Mouse (Mus musculus): Measurements from ENCODE around the gene Gm20388. TPM values are rescaled to one million over a fixed set of nuclear protein-coding genes. Genes with fewer than 3 reads are reported as not detected.
A peak's percentile ranks its signal among the peaks of the same experiment; 100 is the strongest.

Gm20388 gene
- total and polyA plus RNA-seq, 2 experiments from 2014 or later = 51.3 TPM; not detected in 1

DNA sequence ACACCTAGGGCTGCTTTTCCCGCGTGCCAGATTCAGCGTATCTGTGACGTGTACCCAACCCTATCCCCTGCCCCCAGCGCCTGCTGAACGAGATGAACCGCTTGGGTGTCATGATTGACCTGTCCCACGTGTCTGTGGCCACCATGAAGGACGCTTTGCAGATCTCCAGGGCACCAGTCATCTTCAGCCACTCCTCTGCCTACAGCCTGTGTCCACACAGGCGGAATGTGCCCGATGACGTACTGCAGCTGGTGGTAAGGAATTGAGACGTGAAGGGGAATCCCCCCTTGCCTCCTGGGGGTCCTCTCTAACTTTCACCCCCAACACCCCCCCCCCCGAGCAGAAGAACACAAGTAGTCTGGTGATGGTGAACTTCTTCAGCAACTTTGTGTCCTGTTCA, 3289.2 kb downstream of the Gm20388 start:
- Histone ChIP-seq H3K36me3 (ENCODE audit: insufficient read depth) (0 out of 2 replicates have a peak, but pooled peaks cover 1% of the 10 kb centered on the region), H3K27me3 (ENCODE audit: insufficient read depth, low read length) (no peaks in the 10 kb centered on the region), H3K4me3 (ENCODE audit: low read depth, low read length) (no peak overlapping the region), H3K9me3 (ENCODE audit: low read length) (no peaks in the 10 kb centered on the region), H3K4me1 (ENCODE audit: insufficient read depth) (no peaks in the 10 kb centered on the region), H3K9ac (no peak overlapping the region), H3K4me2 (ENCODE audit: low read depth) (no peak overlapping the region), H3K27ac (ENCODE audit: low read depth, low read length) (no peak overlapping the region)
- TF ChIP-seq CTCF (IDR thresholded peaks at IDR 0.05; ENCODE audit: low read depth) = no peak
- 72% methylated on average over 14 of the region's 14 CpGs for WGBS
- DNase-seq = no peak
- no peak for ATAC-seq

DNA sequence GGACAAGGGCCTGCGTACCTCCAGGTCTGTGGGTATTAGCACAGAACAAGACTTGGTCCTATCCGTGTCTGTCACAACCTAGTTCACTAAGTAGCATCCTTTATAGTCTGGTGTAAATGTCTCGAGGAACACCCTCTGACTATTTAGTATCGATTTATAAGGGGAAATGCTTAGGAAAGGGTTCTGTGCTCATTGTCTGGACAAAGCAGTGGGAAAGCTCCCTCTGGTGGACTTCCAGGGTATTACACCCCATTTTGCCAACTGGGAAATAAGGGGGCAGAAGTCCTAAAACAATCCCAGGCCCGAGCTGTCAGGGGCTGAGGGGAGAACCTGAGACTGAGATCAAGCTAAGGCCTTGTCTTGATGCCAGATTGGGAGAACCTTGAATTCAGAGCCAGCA, 3291.6 kb downstream of the Gm20388 start:
- peak; percentile 92 for DNase-seq
- no peak overlapping the region for H3K9ac ChIP-seq

DNA sequence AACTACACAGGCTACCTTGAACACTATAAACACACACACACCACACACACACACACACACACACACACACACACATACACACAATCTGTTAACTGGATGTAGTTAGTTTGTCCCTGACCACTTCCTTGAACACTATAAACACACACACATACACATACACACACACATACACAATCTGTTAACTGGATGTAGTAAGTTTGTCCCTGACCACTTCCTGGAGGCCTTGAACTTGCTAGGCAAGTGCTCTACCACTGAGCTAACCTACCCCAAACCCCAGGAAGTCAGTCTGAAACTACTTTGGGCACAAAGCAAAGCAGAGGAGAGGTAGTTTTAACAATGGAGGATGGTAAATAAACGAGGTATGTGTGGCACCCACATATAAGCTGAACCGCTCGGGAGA, 3292.9 kb downstream of the Gm20388 start:
- H3K4me2 ChIP-seq (ENCODE audit: low read depth) = no peak overlapping the region
- H3K27me3 ChIP-seq (ENCODE audit: insufficient read depth, low read length) = no peaks in the 10 kb centered on the region
- H3K9ac ChIP-seq = no peak overlapping the region
- H3K27ac ChIP-seq (ENCODE audit: low read depth, low read length) = no peak overlapping the region
- 82% methylated on average over 3 of the region's 3 CpGs for WGBS
- DNase-seq (no peak), ATAC-seq (no peak)
- TF ChIP-seq CTCF (IDR thresholded peaks at IDR 0.05; ENCODE audit: low read depth) = no peak
- peaks cover 33% of the 10 kb centered on the region for H3K36me3 ChIP-seq (ENCODE audit: insufficient read depth)
- no peaks in the 10 kb centered on the region for H3K4me1 ChIP-seq (ENCODE audit: insufficient read depth)
- no peaks in the 10 kb centered on the region for H3K9me3 ChIP-seq (ENCODE audit: low read length)
- H3K4me3 ChIP-seq (ENCODE audit: low read depth, low read length) = no peak overlapping the region

More for the DNA sequence above, 3291.6 kb downstream of the Gm20388 start:
- Histone ChIP-seq H3K27ac (ENCODE audit: low read depth, low read length) (no peak overlapping the region), H3K4me1 (ENCODE audit: insufficient read depth) (no peaks in the 10 kb centered on the region), H3K36me3 (ENCODE audit: insufficient read depth) (peaks cover 21% of the 10 kb centered on the region), H3K27me3 (ENCODE audit: insufficient read depth, low read length) (no peaks in the 10 kb centered on the region), H3K4me2 (ENCODE audit: low read depth) (no peak overlapping the region), H3K4me3 (ENCODE audit: low read depth, low read length) (no peak overlapping the region), H3K9me3 (ENCODE audit: low read length) (no peaks in the 10 kb centered on the region)
- WGBS = 22% methylated on average over 5 of the region's 5 CpGs
- peak; percentile 69 for ATAC-seq
- peak; percentile 98 for TF ChIP-seq CTCF (IDR thresholded peaks at IDR 0.05; ENCODE audit: low read depth)

DNA sequence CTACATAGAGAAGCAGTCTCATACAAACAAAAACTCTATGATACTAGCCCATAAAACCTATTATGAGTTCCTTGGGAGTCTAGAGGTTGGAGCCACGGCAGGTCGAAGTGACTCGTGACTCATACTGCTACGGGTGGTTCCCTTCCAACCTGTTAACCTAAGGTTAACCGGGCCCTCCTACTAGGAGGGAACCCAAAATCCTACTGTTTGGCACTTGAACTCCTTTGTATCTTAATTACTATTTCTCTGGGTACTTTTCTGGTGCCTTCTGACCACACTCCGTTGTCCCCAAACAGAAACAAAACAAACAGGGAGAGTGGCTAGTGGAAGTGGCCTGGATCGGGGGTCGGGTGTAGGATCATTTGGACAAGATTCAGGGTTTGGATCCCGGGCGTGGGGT, 3301.2 kb downstream of the Gm20388 start:
- Histone ChIP-seq H3K4me2 (ENCODE audit: low read depth) (peak overlapping the region; percentile 91), H3K27me3 (ENCODE audit: insufficient read depth, low read length) (no peaks in the 10 kb centered on the region), H3K27ac (ENCODE audit: low read depth, low read length) (peak overlapping the region; percentile 66; the same call in 1 of the 2 replicates), H3K9me3 (ENCODE audit: low read length) (no peaks in the 10 kb centered on the region), H3K9ac (peak overlapping the region; percentile 97), H3K4me3 (ENCODE audit: low read depth, low read length) (peak overlapping the region; percentile 96), H3K36me3 (ENCODE audit: insufficient read depth) (peaks cover 30% of the 10 kb centered on the region), H3K4me1 (ENCODE audit: insufficient read depth) (peaks cover 16% of the 10 kb centered on the region; the same call in 1 of the 2 replicates)
- WGBS = 58% methylated on average over 10 of the region's 10 CpGs
- DNase-seq = no peak
- ATAC-seq = no peak
- no peak for TF ChIP-seq CTCF (IDR thresholded peaks at IDR 0.05; ENCODE audit: low read depth)

DNA sequence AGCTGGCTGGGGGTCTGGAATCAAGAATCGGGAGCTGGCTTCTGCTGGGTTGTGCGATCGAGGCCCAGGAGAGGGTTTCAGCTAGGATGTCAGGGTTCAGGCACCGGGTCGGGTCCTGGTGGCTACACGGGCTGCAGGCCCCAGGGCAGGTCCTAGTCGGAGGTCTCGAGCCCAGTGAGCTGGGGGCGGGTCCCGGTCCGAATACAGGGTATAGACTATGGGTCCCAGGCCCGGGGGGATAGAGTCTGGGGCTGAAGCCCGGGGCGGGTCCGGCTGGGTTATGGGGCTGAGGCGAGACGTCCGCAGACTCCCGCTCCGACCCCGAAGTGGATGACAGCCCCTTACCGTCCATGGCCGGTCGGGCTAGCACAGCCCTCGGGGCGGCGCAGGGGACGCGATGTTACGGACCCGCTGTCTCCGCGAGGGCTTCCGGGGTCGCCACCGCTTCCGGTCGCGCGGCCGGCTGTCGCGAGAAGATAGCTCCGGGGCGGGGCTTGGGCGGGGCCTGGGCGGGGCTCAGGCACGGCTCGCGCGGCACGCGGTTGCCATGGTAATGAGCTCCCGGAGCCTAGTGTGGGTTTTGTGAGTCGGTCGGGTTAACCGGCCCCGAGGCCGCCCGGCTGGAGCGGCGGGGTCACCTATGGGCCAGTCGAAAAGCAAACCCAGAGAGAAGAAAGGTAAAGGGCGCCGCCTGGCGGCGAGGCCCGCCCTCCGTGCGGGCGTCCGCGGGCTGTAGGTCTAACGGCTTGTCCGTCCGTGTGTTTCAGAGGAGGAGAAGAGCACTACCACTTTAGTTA, 3301.9 kb downstream of the Gm20388 start, which contains the start of the genes Chmp1a and Spata33:
Gene Chmp1a (minus strand): TSS at position 443 of the 797 bp plus-strand sequence.
Gene Spata33 (plus strand): TSS at position 512 of the 797 bp plus-strand sequence.
- WGBS = 2% methylated on average over 76 of the region's 76 CpGs
- H3K27me3 ChIP-seq (ENCODE audit: insufficient read depth, low read length) = no peaks in the 10 kb centered on the region
- peak within 1 kb of the TSS; percentile 91 for H3K4me2 ChIP-seq (ENCODE audit: low read depth)
- H3K36me3 ChIP-seq (ENCODE audit: insufficient read depth) = peaks cover 24% of the 10 kb centered on the region
- TF ChIP-seq CTCF (IDR thresholded peaks at IDR 0.05; ENCODE audit: low read depth) = peak; percentile 66
- peak within 1 kb of the TSS; percentile 97 for H3K9ac ChIP-seq
- peak within 1 kb of the TSS; percentile 66 for H3K27ac ChIP-seq (ENCODE audit: low read depth, low read length)
- peak; percentile 98 for ATAC-seq
- H3K4me3 ChIP-seq (ENCODE audit: low read depth, low read length) = peak within 1 kb of the TSS; percentile 96
- peak; percentile 95 for DNase-seq
- no peaks in the 10 kb centered on the region for H3K9me3 ChIP-seq (ENCODE audit: low read length)
- H3K4me1 ChIP-seq (ENCODE audit: insufficient read depth) = peaks cover 16% of the 10 kb centered on the region; the same call in 1 of the 2 replicates

DNA sequence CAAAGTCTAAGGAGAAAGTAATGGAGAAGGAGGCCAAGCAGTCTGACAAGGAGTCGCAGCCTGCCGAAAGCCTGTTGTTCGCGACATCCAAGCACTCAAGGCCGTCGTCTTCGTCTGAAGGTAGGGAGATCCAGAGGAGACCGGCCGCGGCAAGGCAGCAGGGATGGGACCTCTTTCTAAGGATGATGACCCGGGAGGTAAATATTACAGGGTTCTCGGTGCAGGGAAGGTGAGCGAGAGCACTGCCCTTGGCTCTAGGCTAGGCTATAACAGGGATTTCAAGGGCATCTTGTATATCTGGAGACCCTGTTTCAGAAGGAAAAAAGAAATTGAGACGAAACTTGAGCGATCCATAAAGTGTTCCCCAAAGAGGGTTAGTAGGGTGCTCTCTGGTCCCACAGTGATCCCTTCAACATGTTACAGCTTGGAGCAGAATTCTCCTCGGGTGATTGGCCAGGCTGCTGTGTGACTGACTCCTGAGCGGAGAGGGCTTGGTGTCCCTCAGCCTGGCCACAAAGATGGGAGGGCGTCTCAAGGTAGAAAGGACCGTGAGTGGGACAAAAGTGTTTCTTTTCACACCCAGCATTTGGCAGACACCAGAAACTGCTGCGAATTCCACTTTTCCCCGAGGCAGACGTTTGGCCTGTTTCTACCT, 3302.6 kb downstream of the Gm20388 start:
- Histone ChIP-seq H3K36me3 (ENCODE audit: insufficient read depth) (peaks cover 16% of the 10 kb centered on the region), H3K27me3 (ENCODE audit: insufficient read depth, low read length) (no peaks in the 10 kb centered on the region), H3K4me3 (ENCODE audit: low read depth, low read length) (peak overlapping the region; percentile 96), H3K4me1 (ENCODE audit: insufficient read depth) (peaks cover 16% of the 10 kb centered on the region; the same call in 1 of the 2 replicates), H3K9ac (peak overlapping the region; percentile 97), H3K27ac (ENCODE audit: low read depth, low read length) (peak overlapping the region; percentile 66; the same call in 1 of the 2 replicates), H3K4me2 (ENCODE audit: low read depth) (peak overlapping the region; percentile 91), H3K9me3 (ENCODE audit: low read length) (no peaks in the 10 kb centered on the region)
- ATAC-seq (no peak), DNase-seq (no peak)
- WGBS = 20% methylated on average over 22 of the region's 22 CpGs
- no peak for TF ChIP-seq CTCF (IDR thresholded peaks at IDR 0.05; ENCODE audit: low read depth)

Data from forebrain, postnatal 0 days (tissue).